Mouse (Mus musculus) urinary bladder, postnatal 14 days (tissue): Measurements from ENCODE around the gene Tmem204.

Experiments
- DNase-seq: peaks from one replicate; pipeline ENCODE4 v3.0.0; 2021; ENCODE audit warnings: low spot score

Tmem204 gene

DNA sequence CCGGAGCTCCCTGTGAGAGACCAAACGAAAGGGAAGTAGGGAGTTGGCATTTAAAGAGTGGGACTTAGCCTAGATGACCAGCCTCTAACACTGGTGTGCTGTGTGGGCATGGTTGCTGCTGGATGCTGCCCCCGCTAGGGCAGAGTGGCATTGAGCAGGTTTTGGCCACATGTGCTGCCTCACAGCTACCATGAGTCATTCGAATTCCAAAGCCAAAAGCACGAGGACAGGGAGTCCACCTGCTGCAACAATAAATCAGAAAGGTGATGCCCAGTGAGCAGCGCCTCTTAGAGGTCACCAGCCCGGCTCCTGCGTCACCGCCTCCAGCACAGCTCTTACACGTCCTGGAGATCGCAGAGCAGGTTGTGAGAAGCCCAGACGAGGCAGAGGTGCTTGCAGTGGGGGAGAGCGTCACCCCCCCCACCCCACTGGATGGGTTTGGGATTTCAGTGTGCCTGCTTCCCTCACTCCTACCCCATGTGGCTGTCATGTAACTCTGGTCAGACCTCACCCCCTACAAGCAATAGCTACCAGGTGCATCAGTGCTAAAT, 1.5 kb upstream of the Tmem204 start:
- DNase-seq: no peak

DNA sequence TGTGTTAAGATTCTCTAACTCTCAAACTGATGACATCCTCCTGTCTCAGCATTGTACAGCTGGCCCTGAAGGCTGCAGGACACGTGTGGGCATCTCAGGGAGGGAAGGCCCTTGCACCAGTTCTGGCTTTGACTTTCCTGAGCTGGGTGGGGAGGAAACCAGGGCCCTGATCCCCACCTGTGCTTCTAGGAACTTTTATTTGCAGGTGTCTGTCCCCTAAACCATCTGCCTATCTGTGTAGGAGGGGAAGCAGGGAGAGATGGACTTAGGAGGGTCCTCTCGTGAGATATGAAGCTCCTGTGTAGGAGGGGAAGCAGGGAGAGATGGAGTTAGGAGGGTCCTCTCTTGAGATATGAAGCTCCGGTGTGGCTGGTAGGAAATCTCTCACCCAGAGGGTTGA, 504 bp downstream of the Tmem204 start:
- no peak for DNase-seq

DNA sequence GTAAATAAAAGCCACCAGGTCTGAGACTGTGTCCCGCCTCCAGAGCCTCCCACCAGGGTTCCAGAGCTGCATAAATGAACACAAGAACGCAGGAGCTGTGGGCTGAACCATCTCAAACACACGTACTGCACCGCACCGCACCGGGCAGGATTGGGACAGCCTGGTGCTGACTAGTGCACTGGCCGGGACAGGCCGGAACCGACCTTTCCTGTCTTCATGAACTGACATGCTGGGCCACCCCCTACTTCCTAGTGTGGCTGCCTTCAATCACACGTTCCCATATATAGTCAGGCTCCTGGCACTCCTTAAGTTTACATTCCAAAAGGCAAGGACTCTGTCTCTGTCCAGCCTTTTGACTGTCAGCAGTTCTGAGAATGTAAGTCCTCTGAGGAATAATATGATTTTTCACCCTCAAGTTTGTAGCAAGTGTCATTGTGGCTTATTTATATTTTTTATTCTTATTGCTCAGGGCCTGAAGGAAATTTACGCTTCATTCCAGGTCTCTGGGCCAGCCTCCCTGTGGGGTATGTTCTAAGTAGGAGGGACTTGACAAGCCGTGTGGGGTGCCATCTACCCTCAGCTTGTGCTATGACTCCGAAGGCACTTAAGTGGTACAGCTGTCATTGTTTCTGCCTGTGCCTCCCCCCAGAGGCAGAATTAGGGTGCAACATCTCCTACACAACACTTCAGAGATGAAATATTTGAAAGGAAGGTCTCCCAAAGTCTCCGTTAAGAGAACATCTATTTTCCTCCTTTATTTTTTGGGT, 1.1 kb downstream of the Tmem204 start:
- peak; percentile 49 for DNase-seq

DNA sequence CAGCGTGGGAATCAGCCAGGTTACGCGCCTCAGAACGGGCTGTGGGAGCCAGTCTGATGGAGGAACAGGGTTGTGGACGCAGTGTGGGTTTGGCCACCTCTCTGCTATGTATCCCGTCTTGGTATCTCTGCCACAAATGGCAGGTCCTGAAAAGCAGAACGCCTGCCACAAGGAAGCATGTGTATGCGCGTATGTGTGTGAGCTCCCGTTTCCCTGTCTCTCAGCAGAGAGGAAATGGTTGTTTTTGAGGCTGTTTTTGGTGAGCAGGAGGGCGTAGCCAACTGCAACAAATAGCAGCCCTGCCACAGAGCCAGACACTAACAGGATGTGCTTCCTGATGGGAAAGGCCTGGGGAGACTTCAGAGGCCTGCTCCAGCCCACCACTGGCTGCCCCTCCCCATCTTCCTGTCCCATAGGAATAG, 2.4 kb downstream of the Tmem204 start:
- peak; percentile 47 for DNase-seq

DNA sequence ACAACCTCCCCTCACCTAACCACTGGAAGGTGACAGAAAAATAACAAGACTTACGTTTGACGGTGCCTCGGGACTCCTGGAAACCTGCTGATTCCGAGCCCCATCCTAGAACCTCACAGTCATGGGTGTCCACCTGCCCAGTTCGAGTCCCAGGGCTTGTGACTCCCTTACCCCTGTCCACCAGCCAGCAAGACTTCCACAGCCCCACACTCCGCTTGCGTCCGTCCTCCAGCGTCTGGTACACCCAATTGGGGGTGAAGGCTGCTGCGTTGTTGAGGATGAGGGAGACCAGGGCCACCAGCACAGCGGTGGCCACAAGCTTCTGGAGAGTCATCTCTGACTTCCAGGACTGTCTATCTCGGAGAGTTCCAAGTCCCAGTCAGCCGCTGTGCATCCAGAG, 3.2 kb downstream of the Tmem204 start:
- DNase-seq: no peak

DNA sequence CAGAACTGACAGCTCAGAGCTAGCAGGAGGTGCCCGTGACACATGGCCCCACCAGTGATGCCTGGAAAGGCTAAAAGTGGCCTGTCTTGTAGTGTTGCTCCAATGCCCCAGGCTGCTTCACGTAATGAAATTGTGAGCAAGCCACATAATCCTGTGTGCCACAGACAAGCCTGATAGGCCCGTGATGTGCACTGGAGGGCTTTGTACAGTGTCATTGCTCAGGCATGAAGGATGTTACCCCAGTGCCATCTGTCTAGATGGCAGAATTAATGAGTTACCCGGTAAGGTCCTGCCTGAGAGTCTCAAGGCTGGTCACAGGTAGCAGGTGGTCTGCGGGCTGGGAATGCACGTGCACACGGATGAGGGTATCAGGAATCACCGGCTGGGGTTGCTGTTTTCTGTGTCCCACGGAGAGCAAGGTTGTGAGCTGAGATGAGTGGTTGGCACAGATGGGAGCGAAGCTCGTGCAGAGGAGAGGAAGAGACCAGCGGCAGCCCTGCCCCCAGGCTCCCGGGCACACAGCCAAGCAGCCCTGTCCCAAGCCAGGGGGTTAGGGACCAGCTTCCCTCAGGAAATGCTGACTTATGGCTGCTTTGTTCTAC, 5.5 kb downstream of the Tmem204 start:
- DNase-seq: peak; percentile 66

DNA sequence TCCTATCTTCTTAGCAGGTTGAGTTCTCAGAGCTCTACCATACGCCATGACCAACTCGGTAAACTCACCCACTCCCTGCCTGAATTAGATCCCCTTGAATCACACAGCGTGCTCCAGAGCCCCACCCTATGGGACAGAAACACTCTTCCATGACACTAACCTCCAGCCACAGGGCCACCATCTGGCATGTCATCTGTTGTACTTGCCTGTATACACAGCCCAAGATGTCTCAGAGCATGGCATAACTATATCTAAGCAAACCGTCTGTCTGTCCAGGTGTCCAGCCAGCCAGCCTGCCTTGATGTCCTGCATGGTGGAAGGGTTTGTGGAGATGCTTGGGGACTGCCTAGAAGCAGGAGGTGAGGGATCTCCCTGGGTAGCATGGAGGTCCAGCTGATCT, 6.5 kb downstream of the Tmem204 start:
- no peak for DNase-seq

DNA sequence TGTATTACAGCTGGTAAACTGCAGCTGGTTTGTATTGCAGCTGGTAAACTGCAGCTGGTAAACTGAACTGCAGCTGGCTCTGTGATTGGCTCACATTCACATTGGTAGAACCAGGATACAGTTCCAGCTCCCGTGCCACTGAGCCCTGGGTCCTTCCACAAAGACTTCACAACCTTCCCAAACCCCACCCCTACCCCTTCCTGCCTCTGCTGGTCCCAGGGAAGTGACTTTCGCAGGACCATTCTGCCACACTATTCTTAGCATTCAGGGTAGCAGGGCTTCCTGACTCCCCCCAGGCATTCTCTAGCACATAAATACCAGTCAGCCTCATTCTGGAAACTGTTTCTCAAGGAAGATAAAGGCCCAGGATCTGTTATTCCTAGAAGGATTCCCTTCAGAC, 14.7 kb downstream of the Tmem204 start:
- no peak for DNase-seq

DNA sequence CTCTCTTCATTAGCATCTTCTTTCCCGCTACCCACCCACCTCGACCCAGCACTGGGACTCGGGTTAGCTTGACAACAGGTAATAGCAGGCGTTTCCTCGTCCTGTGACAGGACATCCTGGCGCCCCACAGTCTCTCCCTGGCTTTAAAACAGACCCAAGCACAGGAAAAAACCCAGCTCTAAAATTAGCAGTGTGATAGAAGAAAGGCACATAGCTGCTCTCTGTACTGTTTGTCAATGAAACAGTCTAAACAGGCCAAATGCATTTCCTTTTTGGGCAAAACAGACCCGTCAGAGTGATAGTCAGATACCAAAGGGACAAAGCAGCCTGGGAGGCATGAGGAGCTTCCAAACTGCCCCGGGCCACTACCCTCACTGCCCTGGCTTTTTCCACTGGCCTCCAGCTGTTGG, 15.9 kb downstream of the Tmem204 start:
- DNase-seq: no peak

DNA sequence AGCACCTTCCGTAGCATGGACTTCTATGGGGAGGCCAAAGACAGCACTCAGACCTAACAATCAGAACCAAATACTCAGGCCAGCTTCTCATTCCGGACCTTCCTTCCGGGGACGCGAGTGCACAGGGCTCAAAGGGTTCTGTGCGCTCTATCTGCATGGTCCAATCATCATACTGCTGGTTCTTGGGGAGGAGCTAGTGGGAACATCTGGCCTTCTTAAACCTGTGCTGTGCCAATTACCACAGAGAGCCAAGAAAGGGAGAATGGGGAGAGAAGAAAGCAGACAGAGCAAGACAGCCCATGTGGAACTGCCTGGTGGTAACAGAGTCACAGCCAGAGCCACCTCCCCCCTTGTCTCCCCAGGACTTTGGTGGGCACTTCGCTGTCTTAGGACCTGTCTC, 16.8 kb downstream of the Tmem204 start:
- DNase-seq: no peak

DNA sequence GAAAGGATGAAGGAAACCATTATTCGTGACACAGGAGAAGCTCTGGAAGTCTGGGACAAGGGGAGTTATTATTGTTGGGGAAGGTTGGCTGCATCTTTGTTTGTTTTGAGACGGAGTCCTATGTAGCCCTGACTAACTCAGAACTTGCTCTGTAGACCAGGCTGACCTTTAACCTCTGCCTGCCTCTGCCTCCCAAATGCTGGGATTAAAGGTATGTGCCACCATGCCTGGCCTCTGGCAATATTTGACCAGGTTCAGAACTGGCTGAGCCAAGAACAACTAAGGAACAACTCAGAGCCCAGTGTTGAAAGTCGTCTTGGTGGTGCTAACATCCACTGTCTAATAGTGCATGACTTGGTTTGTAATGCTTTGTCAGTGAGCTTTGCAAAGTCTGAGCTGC, 18.2 kb downstream of the Tmem204 start:
- DNase-seq: no peak

DNA sequence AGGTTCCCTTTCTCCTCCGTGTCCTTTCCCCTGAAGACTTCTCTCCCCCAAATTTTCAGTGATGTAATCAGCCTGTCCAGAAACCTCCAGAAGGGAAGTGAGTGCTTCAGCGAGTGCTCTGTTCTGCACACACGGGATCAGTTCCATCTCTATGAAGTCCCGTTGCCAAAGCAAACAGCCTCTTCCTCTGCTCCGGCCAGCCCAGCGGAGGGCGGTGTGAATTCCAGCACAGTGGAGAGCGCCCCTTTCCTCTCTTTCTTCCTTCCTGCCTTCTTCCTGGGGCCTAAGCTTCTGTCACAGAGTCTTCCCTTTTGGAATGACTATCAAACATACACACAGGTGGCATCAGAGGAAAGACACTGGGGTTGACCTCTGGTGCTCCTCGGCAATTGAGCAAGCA, 19.0 kb downstream of the Tmem204 start:
- peak; percentile 39 for DNase-seq

DNA sequence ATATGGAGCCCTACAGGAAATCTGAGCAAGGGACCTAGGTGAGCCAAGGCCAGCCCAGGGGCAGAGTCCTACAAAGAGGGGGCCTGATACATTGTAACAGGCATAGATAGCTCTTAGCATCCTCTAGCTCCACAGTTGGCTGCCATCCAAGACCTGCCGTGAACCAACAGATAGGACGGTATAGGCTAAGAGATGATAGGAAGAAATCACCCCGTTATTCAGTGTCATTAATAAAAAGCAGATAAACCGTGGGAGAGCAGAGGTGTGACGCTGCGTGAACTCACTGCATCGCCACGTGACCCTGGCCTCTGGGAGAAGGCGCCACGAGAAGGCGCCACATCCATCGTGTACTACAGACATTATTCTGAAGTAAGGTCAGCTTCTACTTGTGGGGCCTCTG, 19.5 kb downstream of the Tmem204 start:
- DNase-seq: no peak

DNA sequence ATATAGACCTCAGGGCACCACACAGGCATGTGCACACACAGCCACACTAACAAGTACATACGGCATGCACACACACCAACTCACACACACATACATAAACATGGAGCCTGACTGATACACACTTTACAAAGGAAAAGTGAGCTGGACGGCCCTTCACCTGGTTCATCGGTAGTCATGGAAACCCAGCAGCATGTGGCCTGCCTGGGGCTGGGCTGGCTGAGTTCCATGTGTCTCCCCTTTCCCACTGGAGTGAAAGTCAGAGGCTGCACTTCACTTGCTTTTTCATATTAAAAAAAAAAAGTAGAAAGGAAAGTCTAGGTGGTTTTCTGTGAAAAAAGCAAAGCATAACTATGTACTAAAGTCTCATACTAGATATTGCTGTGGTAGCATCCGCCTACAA, 20.1 kb downstream of the Tmem204 start:
- no peak for DNase-seq

DNA sequence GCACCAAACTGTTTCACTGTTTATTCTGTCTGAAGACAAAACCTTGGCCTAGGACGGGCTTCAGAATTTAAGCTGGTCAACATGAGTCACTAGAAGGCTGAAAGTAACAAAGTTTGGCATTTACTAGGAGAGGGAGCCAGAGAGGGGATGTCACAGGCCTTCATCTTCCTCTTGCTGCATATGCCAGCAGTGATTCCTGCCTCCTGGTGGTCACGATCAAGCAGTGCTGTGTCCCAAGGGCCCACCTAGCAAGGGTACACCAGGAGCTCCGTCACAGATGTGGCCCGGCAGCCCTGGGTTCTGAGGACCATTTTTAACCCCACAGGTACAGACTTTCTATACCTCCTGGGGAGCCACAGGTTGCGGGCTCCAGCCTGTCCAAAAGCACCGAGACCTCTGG, 26.4 kb downstream of the Tmem204 start:
- DNase-seq: no peak

DNA sequence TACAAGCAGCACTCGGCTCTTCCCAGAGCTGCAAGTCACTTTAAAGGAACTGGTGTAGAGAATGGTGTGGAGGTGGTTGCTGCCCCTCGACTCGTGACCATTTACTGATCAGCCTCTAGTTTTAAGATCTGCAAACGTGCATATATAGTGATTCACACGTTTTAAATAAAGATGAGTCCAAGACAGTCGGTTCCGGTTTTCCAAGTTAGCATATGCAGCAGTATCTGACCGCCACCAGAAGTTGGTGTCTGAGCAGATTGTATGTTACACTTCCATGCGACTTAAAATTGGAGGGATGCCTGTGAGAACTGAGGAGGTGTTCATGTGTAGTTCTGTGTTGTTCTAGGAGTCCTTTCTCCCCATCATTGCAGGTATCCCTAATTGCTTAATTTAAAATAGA, 30.1 kb downstream of the Tmem204 start:
- DNase-seq: no peak

DNA sequence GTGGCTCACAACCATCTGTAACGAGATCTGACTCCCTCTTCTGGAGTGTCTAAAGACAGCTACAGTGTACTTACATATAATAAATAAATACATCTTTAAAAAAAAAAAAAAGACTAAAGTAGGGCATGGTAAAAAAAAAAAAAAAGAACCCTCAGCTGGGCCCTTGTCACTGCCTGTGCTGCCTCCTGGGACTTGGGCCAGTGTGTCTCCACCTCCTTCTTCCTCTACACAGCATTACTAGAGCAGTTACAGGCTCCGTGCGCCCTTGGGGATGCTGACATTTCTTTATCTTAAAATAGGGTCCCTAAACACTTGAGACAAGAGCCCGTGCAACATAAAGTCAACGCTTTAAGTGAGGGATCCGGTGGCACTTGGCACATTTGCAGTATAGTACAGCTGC, 36.2 kb downstream of the Tmem204 start:
- DNase-seq: no peak

DNA sequence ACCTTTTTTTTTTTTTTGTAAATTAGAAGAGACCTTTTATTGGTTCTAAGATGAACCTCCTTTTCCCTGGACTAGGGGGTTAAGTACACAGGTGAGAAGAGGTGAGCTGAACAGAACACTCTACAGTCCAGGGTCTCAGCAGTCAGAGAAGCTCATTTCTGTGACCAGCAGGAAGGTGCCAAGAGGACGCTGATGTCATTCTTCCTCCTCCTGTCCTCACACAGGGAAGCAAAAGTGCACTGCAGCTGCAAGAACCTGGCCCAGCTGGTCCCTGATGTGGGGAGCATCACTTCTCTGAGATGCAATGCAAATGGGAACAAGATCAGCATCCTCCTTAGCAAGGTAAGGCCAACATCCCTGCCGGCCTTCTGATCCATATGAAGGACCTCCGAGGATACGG, 38.1 kb downstream of the Tmem204 start:
- DNase-seq: no peak

DNA sequence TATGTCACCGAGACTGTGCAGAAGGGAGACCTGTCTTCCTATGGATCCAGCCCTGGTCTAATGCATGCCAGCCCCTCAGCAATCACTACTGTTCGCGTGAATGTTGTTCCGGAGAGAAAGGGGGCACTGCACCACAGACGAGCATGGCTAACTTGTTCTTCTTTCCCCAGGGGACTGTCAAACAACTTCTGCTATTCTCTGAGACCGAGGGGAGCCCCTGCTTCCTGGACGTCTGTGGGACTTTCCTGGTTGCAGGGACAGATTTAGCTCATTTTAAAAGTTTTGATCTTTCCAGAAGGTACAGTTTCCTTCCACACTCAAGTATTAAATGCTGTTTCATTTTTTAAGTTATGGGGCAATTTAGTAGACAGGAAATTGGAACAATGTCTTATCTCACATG, 38.5 kb downstream of the Tmem204 start:
- DNase-seq: no peak

DNA sequence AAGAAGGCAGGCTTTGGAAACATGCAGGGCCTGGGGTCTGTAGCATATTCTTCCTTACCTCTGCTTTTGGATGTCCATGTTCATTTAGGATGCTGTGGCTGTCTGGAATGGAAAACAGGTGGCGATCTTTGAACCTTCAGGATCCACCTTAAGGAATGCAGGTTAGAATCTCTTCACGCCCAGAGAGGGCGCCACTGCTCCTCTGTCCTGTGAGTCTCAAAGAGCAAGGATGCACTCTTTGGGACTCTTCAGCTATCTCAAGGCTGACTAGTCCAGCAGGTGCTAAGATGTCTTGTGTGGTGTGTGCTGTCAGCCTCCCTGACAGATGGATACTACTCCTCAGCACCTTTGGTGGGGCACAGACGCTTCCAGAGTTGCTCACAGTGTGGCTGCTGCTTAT, 47.2 kb downstream of the Tmem204 start:
- DNase-seq: no peak

DNA sequence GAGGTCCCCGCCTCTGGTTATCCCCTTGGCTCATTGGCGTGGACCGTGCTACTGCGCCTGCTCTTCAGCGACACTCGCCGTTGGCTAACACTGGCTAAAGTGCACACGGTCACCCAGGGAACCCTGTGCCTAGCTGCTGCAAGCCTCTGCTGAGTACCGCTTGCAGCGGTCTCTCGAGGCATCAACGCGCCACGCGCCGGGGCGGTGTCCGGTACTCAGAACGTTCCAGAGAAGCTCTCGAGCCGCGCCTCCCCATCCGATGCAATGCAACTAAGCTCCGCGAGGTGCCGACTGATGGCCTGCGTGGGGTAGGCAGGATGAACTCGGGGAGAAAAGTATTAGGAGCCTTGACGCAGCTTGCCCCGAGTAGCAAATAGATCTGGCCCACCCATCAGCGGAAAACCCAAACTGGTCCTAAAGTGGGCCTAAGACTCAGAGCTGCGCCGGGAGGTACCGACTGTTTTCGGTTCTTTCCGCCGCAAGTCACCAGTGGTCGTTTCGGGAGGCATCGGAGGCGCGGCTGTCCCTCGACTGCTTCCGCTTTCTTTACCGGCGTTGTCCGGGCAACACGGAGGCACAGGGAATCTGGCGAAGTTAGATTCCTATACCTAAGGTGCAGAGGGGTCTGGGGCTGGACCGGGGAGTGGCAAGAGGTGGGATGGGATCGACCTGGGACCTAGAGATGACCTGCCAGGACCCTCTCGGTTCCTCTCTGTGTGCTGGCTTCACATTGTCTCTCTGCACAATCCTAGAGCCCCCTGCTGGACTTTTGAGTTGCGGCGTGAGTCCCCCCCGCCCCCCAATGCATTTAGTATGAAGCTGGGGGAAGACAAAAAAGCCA, 66.9 kb downstream of the Tmem204 start:
- peak; percentile 78 for DNase-seq

DNA sequence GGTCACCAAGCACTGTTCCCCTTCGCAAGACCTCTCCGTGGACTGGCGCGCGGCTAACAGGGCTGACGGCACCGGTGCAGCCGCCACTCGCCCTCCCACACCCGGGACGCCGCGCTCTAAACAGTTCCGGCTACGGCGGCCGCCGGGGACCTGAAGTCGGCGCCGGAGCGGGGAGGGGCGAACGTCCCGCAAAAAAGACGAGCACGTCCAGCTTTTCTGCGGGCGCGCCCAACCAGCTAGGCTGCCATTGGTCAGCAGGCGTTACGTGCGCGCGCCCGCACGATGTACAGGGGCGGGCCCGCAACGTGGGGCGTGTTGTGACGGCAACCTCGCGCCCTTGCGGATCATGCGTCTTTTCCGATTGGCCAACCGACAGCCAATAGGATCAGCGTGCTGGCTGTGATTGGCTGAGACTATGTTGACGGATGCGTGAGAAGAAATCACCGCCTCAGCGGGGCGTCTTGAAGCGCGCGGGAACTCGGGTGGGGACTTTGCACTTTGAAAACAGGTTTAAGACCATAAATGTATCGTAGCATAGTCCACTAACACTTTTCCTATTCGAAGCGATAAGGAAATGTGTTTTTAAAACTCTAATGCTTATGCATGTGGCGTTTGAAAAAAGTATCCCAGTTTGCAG, 67.6 kb downstream of the Tmem204 start, which contains the start of the genes Cramp1l and Ift140:
TSS of gene Cramp1l (minus strand) at position 134 of the 637 bp plus-strand sequence.
TSS of gene Ift140 (plus strand) at position 431 of the 637 bp plus-strand sequence.
- DNase-seq: peak; percentile 99
